Mouse (Mus musculus) forebrain, embryonic 13.5 days (tissue): ENCODE measurements around the gene Gpsm1. TPM values are rescaled to one million over a fixed set of nuclear protein-coding genes. Genes with fewer than 3 reads are reported as not detected.

Experiments used
- ATAC-seq: fragments of 200-750 bp; cut with Nextera tagmentation; 2 replicates; pipeline ENCODE4 v1.8.0; 2017
- H3K27ac ChIP-seq: fragments of 300-500 bp; sonication (generic); 2 replicates; pipeline ENCODE4 v1.5.1; 2015; ENCODE audit warnings: inconsistent platforms, mild to moderate bottlenecking, moderate library complexity
- H3K27me3 ChIP-seq: fragments of 300-500 bp; sonication (generic); 2 replicates; pipeline ENCODE4 v1.6.1; 2015; ENCODE audit warnings: mild to moderate bottlenecking, inconsistent platforms
- H3K36me3 ChIP-seq: fragments of 300-500 bp; sonication (generic); 2 replicates; pipeline ENCODE4 v1.6.1; 2015; ENCODE audit warnings: mild to moderate bottlenecking, inconsistent platforms; ENCODE audit not compliant: poor library complexity, severe bottlenecking
- H3K4me1 ChIP-seq: fragments of 300-500 bp; sonication (generic); 2 replicates; pipeline ENCODE4 v1.6.1; 2015; ENCODE audit warnings: inconsistent platforms
- H3K4me2 ChIP-seq: fragments of 300-500 bp; sonication (generic); 2 replicates; pipeline ENCODE4 v1.6.1; 2015; ENCODE audit warnings: inconsistent platforms, mild to moderate bottlenecking, moderate library complexity
- H3K4me3 ChIP-seq: fragments of 300-500 bp; sonication (generic); 2 replicates; pipeline ENCODE4 v1.5.1; 2015; ENCODE audit warnings: mild to moderate bottlenecking, inconsistent platforms
- H3K9ac ChIP-seq: fragments of 300-500 bp; sonication (generic); 2 replicates; pipeline ENCODE4 v1.6.1; 2015; ENCODE audit warnings: mild to moderate bottlenecking, inconsistent platforms
- H3K9me3 ChIP-seq: fragments of 300-500 bp; sonication (generic); replicated peaks from 2 replicates; pipeline ENCODE4 v1.6.1; 2016; ENCODE audit warnings: inconsistent platforms
- WGBS: fragments of 180-500 bp; shearing (Covaris S2); methylation state at CpG from one replicate; pipeline ENCODE4 v1.1.7; 2015; 5-methylcytosine and 5-hydroxymethylcytosine counted together
- polyA plus RNA-seq: library from polyadenylated mRNA; unstranded; fragments of >200 nt; fragmentation: Nextera tagmentation; extraction: Ambion mirVana; gene quantifications from 2 replicates; pipeline ENCODE4 v1.2.1, GENCODE M21; 2015

The Gpsm1 gene
- polyA plus RNA-seq, 1 experiment from 2014 or later, result 97.7 TPM

DNA sequence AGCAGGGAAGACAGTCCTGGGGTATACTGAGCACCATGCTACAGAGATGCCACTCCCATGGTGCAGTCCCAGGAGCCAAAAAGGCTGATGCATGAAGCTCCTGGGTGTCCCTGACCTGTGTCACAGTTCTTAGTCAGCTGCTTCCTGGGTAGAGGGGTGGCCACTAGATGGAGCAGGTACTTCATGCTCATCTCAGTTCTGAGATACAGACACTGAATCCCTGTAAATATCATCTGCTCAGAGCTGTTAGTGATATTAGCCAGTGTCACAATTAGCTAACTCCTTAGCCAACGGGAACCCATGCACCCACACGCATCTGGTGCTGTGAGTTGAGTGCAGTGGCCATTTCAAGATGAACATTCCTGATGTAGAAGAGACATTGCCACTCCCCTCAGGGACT lies 9.6 kb downstream of the Gpsm1 start:
- ATAC-seq, result no peak
- peaks cover 74% of the 10 kb centered on the region for H3K36me3 ChIP-seq
- no peak overlapping the region for H3K4me2 ChIP-seq
- no peaks in the 10 kb centered on the region for H3K27me3 ChIP-seq
- no peak overlapping the region for H3K4me3 ChIP-seq
- peaks cover 6% of the 10 kb centered on the region for H3K4me1 ChIP-seq
- 90% methylated on average over 2 of the region's 2 CpGs for WGBS
- H3K9me3 ChIP-seq, result no peaks in the 10 kb centered on the region
- no peak overlapping the region for H3K27ac ChIP-seq
- H3K9ac ChIP-seq, result no peak overlapping the region

DNA sequence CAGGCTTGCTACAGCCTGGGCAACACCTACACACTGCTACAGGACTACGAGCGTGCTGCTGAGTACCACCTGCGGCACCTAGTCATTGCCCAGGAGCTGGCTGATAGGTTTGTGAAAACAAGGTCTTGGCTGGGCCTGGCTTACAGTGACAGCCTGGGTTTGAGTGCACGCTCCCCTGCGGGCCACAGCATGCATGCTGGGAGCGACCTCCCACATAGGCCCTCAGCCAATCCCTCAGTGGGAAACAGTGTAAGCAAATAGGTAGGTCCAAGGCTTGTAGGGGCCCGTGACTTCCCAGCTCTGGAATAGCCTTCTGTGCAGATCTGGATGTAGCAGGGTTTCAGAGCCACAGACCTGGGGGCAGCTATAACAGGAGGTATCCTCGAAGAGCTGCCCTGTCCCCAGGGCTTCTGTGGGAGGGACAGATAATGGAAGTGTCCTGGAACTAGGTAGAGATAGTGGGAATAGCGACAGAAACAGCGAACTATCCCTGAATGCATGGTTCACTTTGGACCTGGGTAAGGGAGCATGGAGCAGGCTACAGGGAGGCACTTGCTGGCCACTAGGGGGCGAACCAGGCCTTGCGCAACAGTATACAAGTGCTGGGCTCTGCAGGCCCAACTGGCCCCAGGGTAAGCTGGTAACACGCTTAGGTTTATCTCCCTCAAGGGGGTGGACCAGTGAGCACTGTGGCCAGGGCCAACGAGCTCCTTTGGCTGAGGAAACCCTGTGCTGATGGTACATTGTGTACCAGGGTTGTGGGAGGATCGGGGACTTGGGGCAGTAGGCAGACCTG lies 10.3 kb downstream of the Gpsm1 start:
- ATAC-seq, result peak; percentile 74
- Histone ChIP-seq H3K27me3 (no peaks in the 10 kb centered on the region), H3K9ac (no peak overlapping the region)

DNA sequence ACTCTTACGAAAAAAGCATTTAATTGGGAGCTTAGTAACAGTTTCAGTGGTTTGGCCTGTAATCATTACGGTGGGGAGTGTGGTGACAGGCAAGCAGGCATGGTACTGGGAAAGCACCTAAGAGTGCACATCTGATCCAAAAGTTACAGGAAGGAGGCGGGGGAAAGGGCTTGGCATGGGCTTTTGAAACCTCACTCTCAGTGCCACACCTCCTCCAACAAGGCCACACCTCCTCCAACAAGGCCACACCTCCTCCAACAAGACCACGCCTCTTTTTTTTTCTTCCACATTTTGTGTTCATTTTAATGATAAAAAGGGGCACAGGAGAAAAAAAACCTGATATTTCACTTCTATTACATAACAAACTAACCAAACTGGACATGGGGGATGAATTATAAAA lies 12.5 kb downstream of the Gpsm1 start:
- peaks cover 89% of the 10 kb centered on the region for H3K36me3 ChIP-seq
- H3K9ac ChIP-seq, result no peak overlapping the region
- H3K27me3 ChIP-seq, result no peaks in the 10 kb centered on the region
- H3K4me1 ChIP-seq, result no peaks in the 10 kb centered on the region
- no peak overlapping the region for H3K27ac ChIP-seq
- no peak overlapping the region for H3K4me2 ChIP-seq
- H3K9me3 ChIP-seq, result no peaks in the 10 kb centered on the region
- no peak overlapping the region for H3K4me3 ChIP-seq
- no peak for ATAC-seq
- 84% methylated on average over 4 of the region's 4 CpGs for WGBS

More for the DNA sequence above, 10.3 kb downstream of the Gpsm1 start:
- Histone ChIP-seq H3K4me2 (no peak overlapping the region), H3K27ac (no peak overlapping the region), H3K36me3 (peaks cover 81% of the 10 kb centered on the region), H3K9me3 (no peaks in the 10 kb centered on the region), H3K4me3 (no peak overlapping the region), H3K4me1 (no peaks in the 10 kb centered on the region)
- WGBS, result 63% methylated on average over 15 of the region's 15 CpGs

- Histone ChIP-seq H3K27ac (no peak overlapping the region), H3K36me3 (peaks cover 75% of the 10 kb centered on the region), H3K9me3 (no peaks in the 10 kb centered on the region), H3K4me2 (no peak overlapping the region), H3K4me3 (no peak overlapping the region), H3K4me1 (no peaks in the 10 kb centered on the region), H3K9ac (no peak overlapping the region), H3K27me3 (no peaks in the 10 kb centered on the region)
- peak; percentile 17; the same call in 1 of the 2 replicates for ATAC-seq
- WGBS, result 59% methylated on average over 8 of the region's 8 CpGs
These were observed 14.1 kb downstream of the Gpsm1 start for GRCm38 (mm10) chr2:26329402-26329801.

GRCm38 (mm10) chr2:26330056-26330468 lies 14.7 kb downstream of the Gpsm1 start:
- Histone ChIP-seq H3K27me3 (no peaks in the 10 kb centered on the region), H3K27ac (no peak overlapping the region), H3K36me3 (peaks cover 69% of the 10 kb centered on the region), H3K4me3 (no peak overlapping the region), H3K9me3 (no peaks in the 10 kb centered on the region), H3K9ac (no peak overlapping the region), H3K4me1 (no peaks in the 10 kb centered on the region), H3K4me2 (no peak overlapping the region)
- 91% methylated on average over 4 of the region's 4 CpGs for WGBS
- no peak for ATAC-seq

DNA sequence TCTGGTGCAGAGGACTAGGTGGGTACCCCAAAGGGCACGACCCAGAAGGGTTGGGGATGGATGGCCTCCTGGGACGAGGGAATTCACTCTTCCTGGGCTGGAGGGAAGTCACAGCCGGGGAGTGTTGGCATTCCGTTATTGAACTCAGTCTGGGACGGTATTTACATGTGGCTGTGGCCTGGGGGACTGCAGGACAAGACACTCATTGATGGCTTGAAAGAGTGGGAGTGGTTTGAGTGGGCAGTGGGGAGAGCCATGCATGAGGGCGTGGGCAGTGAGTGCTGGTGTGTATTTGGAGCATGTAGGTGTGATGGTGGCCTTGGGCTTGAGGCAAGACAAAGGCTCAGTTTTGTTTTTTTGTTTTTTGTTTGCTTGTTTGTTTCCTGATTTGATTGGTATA lies 15.4 kb downstream of the Gpsm1 start:
- no peak overlapping the region for H3K4me3 ChIP-seq
- no peak for ATAC-seq
- no peaks in the 10 kb centered on the region for H3K9me3 ChIP-seq
- H3K4me2 ChIP-seq, result no peak overlapping the region
- no peak overlapping the region for H3K9ac ChIP-seq
- no peak overlapping the region for H3K27ac ChIP-seq
- no peaks in the 10 kb centered on the region for H3K4me1 ChIP-seq
- WGBS, result 84% methylated on average over 6 of the region's 6 CpGs
- peaks cover 62% of the 10 kb centered on the region for H3K36me3 ChIP-seq
- no peaks in the 10 kb centered on the region for H3K27me3 ChIP-seq

GRCm38 (mm10) chr2:26338302-26339203 lies 23.2 kb downstream of the Gpsm1 start:
- no peaks in the 10 kb centered on the region for H3K9me3 ChIP-seq
- H3K27ac ChIP-seq, result no peak overlapping the region
- peaks cover 8% of the 10 kb centered on the region; the same call in 1 of the 2 replicates for H3K4me1 ChIP-seq
- ATAC-seq, result no peak
- H3K36me3 ChIP-seq, result peaks cover 52% of the 10 kb centered on the region
- no peak overlapping the region for H3K4me3 ChIP-seq
- no peaks in the 10 kb centered on the region for H3K27me3 ChIP-seq
- WGBS, result 85% methylated on average over 10 of the region's 13 CpGs
- no peak overlapping the region for H3K9ac ChIP-seq
- H3K4me2 ChIP-seq, result no peak overlapping the region

- no peaks in the 10 kb centered on the region for H3K9me3 ChIP-seq
- H3K4me3 ChIP-seq, result no peak overlapping the region
- H3K4me2 ChIP-seq, result no peak overlapping the region
- WGBS, result 84% methylated on average over 5 of the region's 5 CpGs
- no peaks in the 10 kb centered on the region for H3K27me3 ChIP-seq
- no peak overlapping the region for H3K27ac ChIP-seq
- peaks cover 8% of the 10 kb centered on the region; the same call in 1 of the 2 replicates for H3K4me1 ChIP-seq
- ATAC-seq, result no peak
- H3K36me3 ChIP-seq, result peaks cover 58% of the 10 kb centered on the region
- H3K9ac ChIP-seq, result no peak overlapping the region
These were observed 23.9 kb downstream of the Gpsm1 start for GRCm38 (mm10) chr2:26339204-26339551.

DNA sequence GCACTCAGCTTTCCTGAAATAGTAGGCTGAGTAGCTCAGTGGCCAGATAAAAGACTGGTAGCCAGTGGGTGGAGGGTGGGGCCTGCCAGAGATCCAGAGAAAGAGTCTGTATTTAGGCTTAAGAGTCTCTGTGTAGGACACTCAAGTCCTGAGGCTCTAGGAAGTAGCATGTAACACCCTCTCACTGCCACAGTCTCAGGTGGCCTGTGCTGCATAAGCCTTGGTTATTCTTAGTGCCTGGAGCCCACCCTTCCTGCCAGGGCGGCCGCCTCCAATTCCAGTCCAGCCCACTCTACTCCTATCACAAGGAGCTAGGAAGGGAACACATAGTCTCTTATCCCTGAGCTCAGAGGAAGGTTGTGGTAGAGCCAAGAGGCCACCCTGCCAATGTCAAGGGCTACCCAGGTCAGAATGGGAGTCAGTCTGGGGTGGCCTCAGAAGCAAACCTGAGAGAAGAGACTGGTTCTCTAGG lies 26.2 kb downstream of the Gpsm1 start:
- Histone ChIP-seq H3K4me3 (no peak overlapping the region), H3K4me1 (peaks cover 8% of the 10 kb centered on the region; the same call in 1 of the 2 replicates), H3K9me3 (no peaks in the 10 kb centered on the region), H3K4me2 (no peak overlapping the region), H3K9ac (no peak overlapping the region), H3K27me3 (no peaks in the 10 kb centered on the region), H3K36me3 (peaks cover 82% of the 10 kb centered on the region), H3K27ac (no peak overlapping the region)
- 100% methylated on average over 2 of the region's 2 CpGs for WGBS
- no peak for ATAC-seq

- H3K27ac ChIP-seq, result peak overlapping the region; percentile 6; the same call in 1 of the 2 replicates
- 80% methylated on average over 10 of the region's 10 CpGs for WGBS
- ATAC-seq, result no peak
These were observed 26.7 kb downstream of the Gpsm1 start for GRCm38 (mm10) chr2:26342044-26342443.

DNA sequence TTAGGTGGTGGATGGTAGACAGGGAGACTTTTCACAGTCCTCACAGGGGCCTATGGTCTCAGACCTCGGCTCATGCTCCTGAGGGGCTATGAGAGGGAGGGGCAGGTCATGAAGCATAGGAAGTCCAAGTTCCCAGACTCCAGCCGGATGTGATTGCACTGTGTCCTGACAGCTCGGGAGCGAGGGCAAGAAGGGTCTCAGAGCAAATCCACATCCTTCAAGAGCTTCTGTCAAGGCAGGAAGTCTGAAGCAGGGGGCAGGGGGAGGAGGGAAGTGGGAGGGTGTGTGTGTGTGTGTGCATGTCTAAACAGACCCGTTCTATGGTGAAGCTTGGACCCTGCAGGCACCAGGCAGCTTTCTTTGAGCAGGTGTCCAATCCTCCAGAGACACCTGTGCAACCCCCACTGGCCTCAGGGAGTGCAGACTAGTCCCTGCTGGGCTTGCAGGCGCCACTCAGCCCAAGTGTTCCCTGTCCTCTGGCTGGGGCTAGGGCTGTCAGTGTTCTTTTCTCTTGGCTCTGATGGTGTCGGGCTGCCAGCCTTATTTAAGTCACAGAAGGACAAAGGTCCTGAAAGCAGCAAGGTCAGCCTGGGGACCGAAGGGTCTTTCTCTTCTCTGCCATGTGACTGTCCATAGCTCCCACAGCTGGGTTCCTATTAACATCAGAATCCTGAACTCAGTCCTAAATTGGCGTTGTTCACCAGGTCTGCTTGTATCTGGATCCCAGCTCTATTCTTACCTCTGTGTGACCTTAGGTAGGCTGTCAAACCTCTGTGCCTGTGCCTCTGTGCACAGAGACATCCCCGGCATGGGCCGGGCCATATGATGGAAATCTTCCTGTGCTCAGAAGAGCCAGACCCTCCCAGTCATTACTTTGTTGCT lies 27.5 kb downstream of the Gpsm1 start:
- no peak overlapping the region for H3K4me3 ChIP-seq
- H3K4me2 ChIP-seq, result no peak overlapping the region
- peaks cover 95% of the 10 kb centered on the region for H3K36me3 ChIP-seq
- WGBS, result 82% methylated on average over 11 of the region's 11 CpGs
- no peak for ATAC-seq
- H3K27ac ChIP-seq, result no peak overlapping the region
- no peak overlapping the region for H3K9ac ChIP-seq
- peaks cover 8% of the 10 kb centered on the region; the same call in 1 of the 2 replicates for H3K4me1 ChIP-seq
- no peaks in the 10 kb centered on the region for H3K27me3 ChIP-seq
- no peaks in the 10 kb centered on the region for H3K9me3 ChIP-seq

More at GRCm38 (mm10) chr2:26342044-26342443, 26.7 kb downstream of the Gpsm1 start:
- H3K4me1 ChIP-seq, result peaks cover 8% of the 10 kb centered on the region; the same call in 1 of the 2 replicates
- H3K9me3 ChIP-seq, result no peaks in the 10 kb centered on the region
- no peak overlapping the region for H3K9ac ChIP-seq
- no peak overlapping the region for H3K4me3 ChIP-seq
- no peak overlapping the region for H3K4me2 ChIP-seq
- H3K36me3 ChIP-seq, result peaks cover 87% of the 10 kb centered on the region
- H3K27me3 ChIP-seq, result no peaks in the 10 kb centered on the region
